Mouse (Mus musculus) granulocyte monocyte progenitor cell, adult 5-6 weeks (primary cell): Measurements from ENCODE around the gene Grb2. TPM values are rescaled to one million over a fixed set of nuclear protein-coding genes. Genes with fewer than 3 reads are reported as not detected.

Experiments
- ATAC-seq: replicated peaks from 2 replicates; pipeline ENCODE4 v1.8.0; 2016; ENCODE audit warnings: mild to moderate bottlenecking, moderate TSS enrichment, inconsistent platforms; ENCODE audit not compliant: poor library complexity, severe bottlenecking
- total RNA-seq, 2 experiments: library from RNA; stranded (forward) in 1 of 2; stranded (reverse) in 1 of 2; fragments of 200-712, 200-1000 nt in 1 of 2; fragments of >200 nt in 1 of 2; fragmentation: Nextera tagmentation in 1 of 2; gene quantifications; 2 replicates each; pipeline ENCODE4 v1.2.3; 2014 to 2017

Gene Grb2
- 106 and 112 TPM in 2 replicates for total RNA-seq (2014; fragmentation: Nextera tagmentation)
- 40.4 and 56.0 TPM in 2 replicates for total RNA-seq (2017)

GRCm38 (mm10) chr11:115708209-115708876 is at the start of gene Grb2:
TSS of gene Grb2 (minus strand) at chr11:115708597.
- peak; percentile 79 for ATAC-seq

GRCm38 (mm10) chr11:115753485-115753884 is 45.1 kb upstream of the Grb2 start:
- no peak for ATAC-seq

GRCm38 (mm10) chr11:115752653-115753052 is 44.3 kb upstream of the Grb2 start:
- ATAC-seq, result no peak

- ATAC-seq, result no peak
These were observed 43.3 kb upstream of the Grb2 start for GRCm38 (mm10) chr11:115751725-115752124.

GRCm38 (mm10) chr11:115749834-115750233 is 41.4 kb upstream of the Grb2 start:
- ATAC-seq, result no peak

GRCm38 (mm10) chr11:115747351-115747750 is 39.0 kb upstream of the Grb2 start:
- no peak for ATAC-seq

- ATAC-seq, result no peak
These were observed 38.4 kb upstream of the Grb2 start for GRCm38 (mm10) chr11:115746762-115747161.

GRCm38 (mm10) chr11:115746109-115746508 is 37.7 kb upstream of the Grb2 start:
- no peak for ATAC-seq

- ATAC-seq, result peak; percentile 42
These were observed 36.0 kb upstream of the Grb2 start for GRCm38 (mm10) chr11:115744385-115744784.

GRCm38 (mm10) chr11:115742926-115743325 is 34.5 kb upstream of the Grb2 start:
- peak; percentile 84 for ATAC-seq

- no peak for ATAC-seq
These were observed 32.7 kb upstream of the Grb2 start for GRCm38 (mm10) chr11:115741070-115741469.

- no peak for ATAC-seq
These were observed 30.0 kb upstream of the Grb2 start for GRCm38 (mm10) chr11:115738275-115738885.

- ATAC-seq, result no peak
These were observed 29.3 kb upstream of the Grb2 start for GRCm38 (mm10) chr11:115737608-115738208.

GRCm38 (mm10) chr11:115734041-115734686 is 25.8 kb upstream of the Grb2 start:
- no peak for ATAC-seq

GRCm38 (mm10) chr11:115723231-115723630 is 14.8 kb upstream of the Grb2 start:
- ATAC-seq, result no peak

- peak; percentile 76 for ATAC-seq
These were observed 14.2 kb upstream of the Grb2 start for GRCm38 (mm10) chr11:115722638-115723037.

GRCm38 (mm10) chr11:115717660-115718390 is 9.4 kb upstream of the Grb2 start:
- peak; percentile 56 for ATAC-seq

- ATAC-seq, result peak; percentile 60
These were observed 8.3 kb upstream of the Grb2 start for GRCm38 (mm10) chr11:115716410-115717338.

GRCm38 (mm10) chr11:115714491-115714890 is 6.1 kb upstream of the Grb2 start:
- no peak for ATAC-seq
